Mouse (Mus musculus) MN1 (cell line): Measurements from ENCODE around the gene Krt81.
A peak's percentile ranks its signal among the peaks of the same experiment; 100 is the strongest.

Experiments used
- DNase-seq: peaks from one replicate; pipeline ENCODE4 v3.0.0-alpha.2; 2016; ENCODE audit warnings: low spot score

The Krt81 gene

GRCm38 (mm10) chr15:101453093-101453736, 10.3 kb downstream of the Krt81 start:
- DNase-seq: peak; percentile 14

DNA sequence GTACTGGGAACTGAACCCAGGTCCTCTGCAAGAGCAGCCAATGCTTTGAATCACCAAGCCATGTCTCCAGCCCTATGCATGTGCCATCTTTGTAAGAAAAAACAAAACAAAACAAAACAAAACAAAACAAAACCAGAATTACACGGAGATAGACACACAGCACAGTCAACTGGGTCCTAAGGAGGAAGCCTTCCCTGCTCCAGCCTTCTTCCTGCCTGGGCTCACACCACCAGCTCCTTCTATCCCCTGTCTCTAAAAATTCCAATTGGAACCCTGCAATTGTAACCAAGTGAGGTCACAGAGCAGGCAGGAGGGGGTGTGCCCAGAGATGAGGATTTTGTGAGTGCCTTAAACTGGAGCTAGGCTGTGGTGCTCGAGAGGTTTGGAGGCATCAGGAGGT, 16.1 kb downstream of the Krt81 start, which contains the start of gene Krt88:
Gene Krt88 (plus strand): TSS at position 301 of the 400 bp plus-strand sequence.
- DNase-seq: no peak

DNA sequence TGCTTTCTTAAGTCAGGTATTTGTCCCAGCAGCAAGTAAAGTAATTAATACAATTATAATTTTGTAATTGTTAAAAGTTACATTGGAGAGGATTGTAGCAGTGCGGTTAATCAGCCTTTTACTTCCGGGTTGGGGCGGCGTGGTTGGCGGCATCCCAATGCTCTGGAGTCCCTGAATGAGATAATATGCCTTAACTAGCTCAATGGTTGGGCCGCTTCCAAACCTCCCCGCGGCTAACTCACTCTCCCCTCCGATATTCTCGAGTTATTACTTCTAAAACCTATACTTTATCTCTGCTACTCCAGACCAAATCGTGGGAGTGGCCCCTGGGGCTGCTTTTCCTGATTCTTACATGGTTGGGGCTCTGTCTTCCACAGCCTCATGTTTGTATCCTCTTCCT, 17.0 kb downstream of the Krt81 start:
- DNase-seq: no peak

DNA sequence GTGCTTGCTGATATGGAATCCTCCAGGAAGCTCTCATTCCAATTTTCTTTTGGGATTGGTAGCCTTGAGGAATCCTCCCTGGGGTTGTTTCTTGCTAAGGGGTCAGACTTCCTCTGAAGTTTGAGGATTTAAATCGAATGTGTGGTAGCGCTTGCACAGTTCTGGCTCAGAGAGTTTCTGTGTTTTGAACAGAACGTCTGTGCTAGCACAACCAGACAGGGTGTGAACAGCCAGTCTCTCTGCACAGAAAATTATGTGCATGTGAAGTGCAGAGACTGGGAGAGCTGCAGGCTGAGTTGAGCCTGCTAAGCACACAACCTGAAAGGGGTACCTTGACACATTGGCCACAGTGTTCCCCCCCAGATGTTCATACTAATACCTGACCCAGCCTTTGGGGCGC, 22.7 kb downstream of the Krt81 start:
- DNase-seq: no peak

DNA sequence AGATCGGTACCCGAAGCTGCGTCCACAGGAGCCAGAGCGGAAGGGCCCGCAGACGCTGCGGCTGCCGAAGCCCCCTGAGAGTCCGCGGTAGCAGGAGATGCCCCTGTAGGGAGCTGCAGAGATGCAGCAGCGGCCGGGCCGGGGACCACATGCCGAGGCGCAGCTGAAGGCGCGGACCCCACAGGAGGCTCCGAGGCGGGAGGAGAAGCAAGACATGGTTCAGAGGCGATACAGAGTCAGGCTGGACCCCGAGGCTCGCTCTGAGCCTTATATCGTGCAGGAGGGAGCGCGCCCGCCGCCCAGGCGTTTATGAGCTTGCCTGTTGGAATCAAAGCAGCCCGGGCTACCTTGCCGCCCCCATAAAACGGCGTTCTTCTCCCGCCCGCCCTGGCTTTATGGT, 25.0 kb downstream of the Krt81 start, which contains the start of gene Krt87:
Gene Krt87 (minus strand): TSS at position 250 of the 400 bp plus-strand sequence.
- no peak for DNase-seq

GRCm38 (mm10) chr15:101436611-101437010, 26.9 kb downstream of the Krt81 start:
- no peak for DNase-seq

- DNase-seq: no peak
Observed at GRCm38 (mm10) chr15:101424914-101425313, 38.6 kb downstream of the Krt81 start.

DNA sequence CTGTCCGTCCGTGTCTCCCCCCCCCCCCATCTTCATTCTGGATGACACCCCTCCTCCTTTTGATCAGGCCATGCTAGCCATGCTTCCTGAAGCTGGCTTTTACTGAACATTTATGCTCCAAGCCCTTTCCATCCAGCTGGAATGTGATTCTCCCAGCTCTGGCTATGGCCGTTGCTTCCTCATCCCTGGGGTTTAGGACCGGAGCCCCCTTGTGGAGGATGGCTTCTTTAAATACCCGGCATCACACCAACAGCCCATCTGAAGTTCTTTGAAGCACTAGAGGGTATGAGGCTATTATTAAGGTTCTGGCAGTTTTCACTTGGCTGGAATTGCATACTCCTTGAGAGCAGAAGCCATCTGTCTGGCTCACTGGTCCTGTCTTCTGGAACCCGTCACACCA, 42.6 kb downstream of the Krt81 start:
- DNase-seq: peak; percentile 25

DNA sequence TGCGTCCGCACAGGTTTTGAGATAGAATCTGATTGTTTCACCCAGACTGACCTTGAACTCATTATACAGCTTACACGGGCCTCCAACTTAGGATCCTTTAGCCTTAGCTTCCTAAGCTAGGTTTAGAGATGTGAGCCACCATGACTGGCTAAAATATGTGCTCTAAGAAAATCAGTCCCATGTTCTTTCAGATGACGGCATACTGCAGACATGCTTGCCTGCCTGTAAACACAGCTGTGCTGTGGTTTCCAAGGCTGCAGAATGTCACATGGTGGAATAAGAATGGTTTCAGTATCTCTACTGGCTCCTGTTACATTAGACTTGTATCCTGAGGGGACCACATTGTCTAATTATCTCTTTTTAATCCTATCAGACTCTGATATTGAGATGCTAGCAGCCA, 44.6 kb downstream of the Krt81 start:
- no peak for DNase-seq

DNA sequence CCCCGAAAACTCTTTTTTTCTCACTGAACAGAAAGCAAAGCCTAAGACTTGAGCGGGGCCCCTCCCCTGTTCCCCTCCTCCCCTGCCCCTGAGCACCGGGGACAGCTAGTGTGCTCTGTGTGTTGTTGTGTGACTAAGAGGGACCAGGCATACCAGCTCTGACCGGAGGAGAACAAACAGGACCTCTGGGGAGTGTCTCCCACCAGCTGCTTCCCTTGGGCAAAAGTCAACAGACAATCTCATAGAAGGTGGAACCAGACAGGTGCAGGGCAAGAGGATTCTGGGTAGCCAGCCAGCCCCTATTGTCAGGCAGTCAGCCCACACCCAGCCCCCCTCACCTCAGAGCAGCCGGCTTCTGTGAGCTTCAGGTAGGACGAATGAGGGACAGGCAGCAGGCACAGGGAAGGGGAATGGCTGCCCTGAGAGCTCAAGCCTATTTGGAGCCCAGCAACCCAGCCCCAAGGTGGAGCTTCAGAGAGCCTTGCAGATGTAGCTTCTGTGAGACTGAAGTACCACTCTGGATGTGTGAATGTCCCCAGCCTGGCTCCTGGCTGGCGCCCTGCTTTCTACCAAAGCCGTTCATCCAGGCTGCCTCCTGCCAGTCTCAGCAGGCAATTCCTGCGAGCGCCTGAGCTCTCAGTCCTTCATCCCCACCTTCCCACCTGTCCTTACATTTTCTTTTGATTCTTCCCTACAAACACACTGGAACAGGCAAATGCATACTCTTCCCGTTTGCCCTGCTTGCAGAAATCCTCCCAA, 48.6 kb downstream of the Krt81 start:
- DNase-seq: no peak

DNA sequence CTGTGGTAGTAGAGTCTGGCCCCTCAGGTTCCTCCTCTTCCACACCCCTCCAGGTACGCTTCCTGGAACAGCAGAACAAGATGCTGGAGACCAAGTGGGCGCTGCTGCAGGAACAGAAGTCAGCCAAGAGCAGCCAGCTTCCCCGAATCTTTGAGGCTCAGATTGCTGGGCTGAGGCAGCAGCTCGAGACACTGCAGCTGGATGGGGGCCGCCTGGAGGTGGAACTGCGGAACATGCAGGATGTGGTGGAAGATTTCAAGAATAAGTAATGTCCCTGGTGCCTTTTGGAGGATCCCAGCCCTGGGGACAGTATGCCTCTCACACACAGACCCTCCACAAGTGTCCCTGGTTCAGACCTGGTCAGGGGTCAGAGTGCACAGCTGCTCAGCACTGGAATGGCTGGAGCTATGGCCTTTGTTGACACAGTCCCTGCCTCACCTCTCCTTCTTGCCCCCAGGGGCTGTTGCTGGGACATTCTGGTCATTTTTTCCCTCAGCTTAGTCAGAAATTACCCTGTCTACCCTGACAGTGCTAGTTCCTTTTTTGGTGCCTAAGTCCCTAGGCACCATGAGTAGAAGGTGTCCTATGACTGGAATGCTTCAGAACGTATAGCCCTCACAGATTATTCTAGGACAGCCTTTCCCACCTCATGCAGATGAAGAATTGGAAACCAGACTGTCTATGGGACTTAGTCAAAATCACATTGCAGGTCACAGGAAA, 49.5 kb downstream of the Krt81 start:
- no peak for DNase-seq

DNA sequence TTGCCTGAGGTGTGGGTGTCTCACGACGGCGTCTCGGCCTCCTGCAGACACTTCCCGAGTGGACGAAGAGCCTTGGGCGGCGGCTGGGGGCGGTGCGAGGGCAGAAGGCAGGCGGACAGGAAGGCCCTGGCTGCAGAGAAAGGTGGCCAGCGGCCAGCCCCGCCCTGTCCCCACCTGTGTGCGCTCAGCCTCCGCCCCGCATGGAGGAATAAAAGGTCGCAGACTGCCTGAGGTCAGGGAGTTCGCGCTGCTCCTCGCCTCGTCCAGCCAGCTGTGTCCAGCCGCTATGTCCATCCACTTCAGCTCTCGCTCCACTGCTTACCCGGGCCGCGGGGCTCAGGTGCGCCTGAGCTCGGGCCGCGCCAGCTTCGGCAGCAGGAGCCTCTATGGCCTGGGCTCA, 51.4 kb downstream of the Krt81 start:
- no peak for DNase-seq

DNA sequence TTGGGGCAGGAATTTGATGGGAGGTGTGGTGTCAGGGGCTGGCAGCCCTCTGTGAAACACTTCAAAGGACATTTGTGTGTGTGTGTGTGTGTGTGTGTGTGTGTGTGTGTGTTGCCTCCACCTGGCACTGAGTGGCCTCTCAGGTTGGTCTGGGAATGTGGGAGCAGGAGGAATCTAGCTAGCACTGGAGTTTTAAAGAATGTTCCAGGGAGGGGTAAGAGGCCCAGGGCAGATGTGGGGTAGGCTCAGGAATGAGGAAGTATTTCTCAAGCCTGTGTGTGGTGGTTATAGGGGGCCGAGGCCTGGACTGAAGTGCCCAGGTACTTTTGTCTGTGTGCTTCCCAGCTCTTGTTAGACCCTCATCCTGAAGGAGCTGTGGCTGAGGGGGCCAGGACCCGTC, 52.8 kb downstream of the Krt81 start, which contains the start of gene Krt7:
Gene Krt7 (plus strand): TSS at position 269 of the 400 bp plus-strand sequence.
- DNase-seq: no peak
